Mouse (Mus musculus) hindbrain, embryonic 11.5 days (tissue): Measurements from ENCODE around the gene Il9r. TPM values are rescaled to one million over a fixed set of nuclear protein-coding genes. Genes with fewer than 3 reads are reported as not detected.

Experiments
- ATAC-seq: fragments of 200-750 bp; cut with Nextera tagmentation; 2 replicates; pipeline ENCODE4 v1.8.0; 2017; ENCODE audit warnings: mild to moderate bottlenecking, moderate TSS enrichment, moderate library complexity; ENCODE audit not compliant: low FRiP score
- DNase-seq: peaks from one replicate; pipeline ENCODE4 v3.0.0-alpha.2; 2015; ENCODE audit warnings: low spot score
- H3K27ac ChIP-seq: fragments of 300-500 bp; sonication (generic); 2 replicates; pipeline ENCODE4 v1.5.1; 2014; ENCODE audit warnings: mild to moderate bottlenecking, low read depth, low read length
- H3K27me3 ChIP-seq: fragments of 300-500 bp; sonication (generic); 2 replicates; pipeline ENCODE4 v1.6.1; 2014; ENCODE audit warnings: mild to moderate bottlenecking, low read length, moderate library complexity, mixed read lengths; ENCODE audit not compliant: control insufficient read depth, insufficient read depth
- H3K36me3 ChIP-seq: fragments of 300-500 bp; sonication (generic); 2 replicates; pipeline ENCODE4 v1.6.1; 2014; ENCODE audit warnings: mild to moderate bottlenecking, low read length, moderate library complexity, mixed read lengths; ENCODE audit not compliant: control insufficient read depth, insufficient read depth
- H3K4me1 ChIP-seq: fragments of 300-500 bp; sonication (generic); replicated peaks from 2 replicates; pipeline ENCODE4 v1.6.1; 2014; ENCODE audit warnings: low read length, mixed read lengths; ENCODE audit not compliant: control insufficient read depth, insufficient read depth
- H3K4me2 ChIP-seq: fragments of 300-500 bp; sonication (generic); replicated peaks from 2 replicates; pipeline ENCODE4 v1.6.1; 2014; ENCODE audit warnings: mild to moderate bottlenecking, low read depth, low read length
- H3K4me3 ChIP-seq: fragments of 300-500 bp; sonication (generic); 2 replicates; pipeline ENCODE4 v1.5.1; 2014; ENCODE audit warnings: low read depth, low read length
- H3K9ac ChIP-seq: fragments of 300-500 bp; sonication (generic); 2 replicates; pipeline ENCODE4 v1.6.1; 2014; ENCODE audit warnings: low read depth, low read length
- H3K9me3 ChIP-seq: fragments of 300-500 bp; sonication (generic); 2 replicates; pipeline ENCODE4 v1.6.1; 2016; ENCODE audit warnings: low read length; ENCODE audit not compliant: control insufficient read depth
- WGBS: fragments of 180-500 bp; shearing (Covaris S2); extraction: QIAGEN DNeasy Blood & Tissue Kit; methylation state at CpG from one replicate; pipeline ENCODE4 v1.1.7; 2014; 5-methylcytosine and 5-hydroxymethylcytosine counted together
- polyA plus RNA-seq: library from polyadenylated mRNA; unstranded; fragments of >200 nt; fragmentation: Nextera tagmentation; extraction: Ambion mirVana; gene quantifications from 2 replicates; pipeline ENCODE4 v1.2.1, GENCODE M21; 2014

Gene Il9r
- polyA plus RNA-seq = not detected in 2 replicates

DNA sequence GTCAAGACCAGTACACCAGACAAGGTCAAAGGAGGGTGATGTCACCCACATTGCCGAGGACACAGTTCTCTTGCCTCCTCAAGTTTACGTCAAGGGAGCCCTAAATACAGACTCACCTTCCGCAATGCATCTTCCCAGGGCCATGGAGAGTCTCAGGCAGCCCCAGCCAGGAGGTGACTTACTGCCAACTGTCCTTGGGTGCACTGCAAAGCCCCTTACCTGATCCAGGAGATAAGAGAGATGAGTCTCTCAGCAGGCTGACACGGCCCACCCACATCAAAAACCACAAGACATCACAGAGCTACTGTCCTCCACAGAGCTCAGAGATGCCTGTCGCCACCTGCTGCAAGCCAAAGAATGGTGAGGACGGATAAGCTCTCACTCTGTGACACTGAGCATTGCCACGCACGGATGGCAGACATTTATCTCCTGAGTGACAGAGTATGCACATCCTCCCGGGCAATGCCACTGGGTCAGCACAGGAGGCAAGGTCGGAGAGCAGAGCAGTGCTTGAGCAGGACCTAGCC, at the start of gene Il9r:
Gene Il9r (minus strand): TSS at position 205 of the 527 bp plus-strand sequence.
- no peak within 1 kb of the TSS for H3K27ac ChIP-seq

DNA sequence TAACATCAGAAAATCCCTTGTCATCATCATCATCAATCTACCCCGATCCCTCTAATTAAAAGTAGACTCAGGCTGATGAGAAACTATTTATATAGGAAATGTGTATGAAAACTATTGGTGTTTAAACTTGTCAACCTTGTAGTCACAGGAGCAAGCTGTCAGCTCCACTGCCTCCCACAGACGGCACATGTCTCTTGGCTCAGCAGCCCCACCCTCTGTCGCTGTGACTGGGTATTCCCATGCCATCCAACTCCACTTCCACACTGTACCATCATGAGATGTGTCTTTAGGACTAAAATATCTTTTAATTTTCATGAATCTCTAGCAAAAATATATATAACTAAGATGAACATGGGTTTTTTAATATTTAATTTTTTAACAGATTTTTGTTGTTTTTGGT, 48.3 kb upstream of the Il9r start:
- no peak overlapping the region for H3K9ac ChIP-seq
- H3K4me3 ChIP-seq = no peak overlapping the region
- no peaks in the 10 kb centered on the region for H3K27me3 ChIP-seq
- DNase-seq (no peak), ATAC-seq (no peak)
- H3K27ac ChIP-seq = no peak overlapping the region
- 88% methylated on average over 3 of the region's 3 CpGs for WGBS
- no peaks in the 10 kb centered on the region; the same call in 1 of the 2 replicates for H3K4me1 ChIP-seq
- peaks cover 5% of the 10 kb centered on the region; the same call in 1 of the 2 replicates for H3K36me3 ChIP-seq
- H3K9me3 ChIP-seq = no peaks in the 10 kb centered on the region
- H3K4me2 ChIP-seq = no peak overlapping the region

More for the DNA sequence above, at the start of gene Il9r:
- no peak for DNase-seq
- Histone ChIP-seq H3K4me3 (no peak within 1 kb of the TSS), H3K9me3 (no peaks in the 10 kb centered on the region), H3K4me2 (no peak within 1 kb of the TSS), H3K4me1 (peaks cover 2% of the 10 kb centered on the region), H3K27me3 (peaks cover 2% of the 10 kb centered on the region; the same call in 1 of the 2 replicates), H3K9ac (no peak within 1 kb of the TSS), H3K36me3 (no peaks in the 10 kb centered on the region)
- no peak for ATAC-seq
- WGBS = 68% methylated on average over 10 of the region's 10 CpGs

DNA sequence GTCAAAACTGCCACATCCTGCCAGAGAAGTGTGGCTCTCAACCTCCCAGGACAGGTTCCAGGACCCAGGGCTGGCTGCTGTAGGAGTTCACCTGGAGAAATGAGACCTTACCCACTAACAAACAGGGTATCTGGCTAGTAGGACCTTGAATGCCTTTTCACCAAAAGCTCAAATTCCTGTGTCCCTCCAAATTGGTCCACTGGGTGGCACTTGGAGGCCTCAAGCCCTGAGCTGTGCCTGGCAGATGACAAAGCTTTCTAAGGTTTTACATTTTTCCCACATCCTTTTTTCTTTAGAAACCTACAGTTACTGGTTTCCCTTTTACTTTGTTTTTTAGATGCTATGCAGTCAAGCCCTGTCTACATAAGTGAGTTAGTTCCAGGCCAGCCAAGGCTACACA, 47.0 kb upstream of the Il9r start:
- Histone ChIP-seq H3K4me1 (no peaks in the 10 kb centered on the region; the same call in 1 of the 2 replicates), H3K4me2 (no peak overlapping the region), H3K27me3 (no peaks in the 10 kb centered on the region), H3K9me3 (no peaks in the 10 kb centered on the region), H3K36me3 (peaks cover 5% of the 10 kb centered on the region; the same call in 1 of the 2 replicates), H3K4me3 (no peak overlapping the region), H3K9ac (no peak overlapping the region), H3K27ac (no peak overlapping the region)
- no peak for ATAC-seq
- no peak for DNase-seq

DNA sequence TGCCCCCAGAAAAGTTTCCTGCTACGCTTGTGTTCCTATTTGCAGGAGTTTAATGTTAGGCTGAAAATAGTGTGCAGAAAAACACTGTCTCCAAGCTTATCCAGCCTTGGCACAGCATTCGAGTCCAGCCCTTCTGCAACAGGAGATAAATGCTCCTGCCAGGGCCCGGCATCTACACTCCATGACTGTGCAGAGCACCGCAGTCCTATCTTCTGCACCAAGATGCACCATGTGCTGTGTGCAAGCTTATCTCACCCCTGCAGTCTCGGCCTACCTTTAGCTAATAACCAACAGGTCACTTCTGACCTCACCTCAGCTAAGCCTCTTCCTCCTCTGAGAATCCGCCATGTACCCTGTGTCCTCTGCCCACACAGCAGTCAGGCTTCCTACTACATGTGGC, 45.5 kb upstream of the Il9r start:
- Histone ChIP-seq H3K9ac (no peak overlapping the region), H3K27ac (no peak overlapping the region), H3K36me3 (peaks cover 5% of the 10 kb centered on the region; the same call in 1 of the 2 replicates), H3K4me2 (no peak overlapping the region), H3K27me3 (no peaks in the 10 kb centered on the region), H3K4me1 (no peaks in the 10 kb centered on the region; the same call in 1 of the 2 replicates), H3K9me3 (no peaks in the 10 kb centered on the region), H3K4me3 (no peak overlapping the region)
- ATAC-seq (no peak), DNase-seq (no peak)
- WGBS = 92% methylated on average over 6 of the region's 6 CpGs

DNA sequence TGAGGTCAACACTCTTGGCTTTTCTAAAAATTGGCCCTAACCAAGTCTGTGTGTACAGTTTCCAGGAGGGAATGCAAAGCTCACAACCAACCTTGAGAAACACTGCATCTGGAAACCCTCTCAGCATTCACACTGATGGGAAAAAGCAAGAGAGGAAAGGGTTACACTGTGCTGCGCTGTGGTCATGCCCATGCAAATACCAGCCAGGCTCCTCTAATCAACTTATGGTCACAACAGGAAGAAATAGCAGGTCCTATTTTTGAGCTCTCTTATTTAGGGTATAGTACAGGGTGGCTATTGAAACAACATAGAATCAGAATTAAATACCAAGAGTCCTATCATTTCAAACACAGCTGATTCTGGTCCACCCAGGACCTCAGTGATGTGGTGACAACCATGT, 44.5 kb upstream of the Il9r start:
- H3K9me3 ChIP-seq = no peaks in the 10 kb centered on the region
- DNase-seq (no peak), ATAC-seq (no peak)
- H3K4me3 ChIP-seq = no peak overlapping the region
- H3K4me1 ChIP-seq = no peaks in the 10 kb centered on the region; the same call in 1 of the 2 replicates
- H3K36me3 ChIP-seq = peaks cover 5% of the 10 kb centered on the region; the same call in 1 of the 2 replicates
- H3K27ac ChIP-seq = no peak overlapping the region
- no peaks in the 10 kb centered on the region for H3K27me3 ChIP-seq
- 89% methylated on average over 1 of the region's 1 CpGs for WGBS
- no peak overlapping the region for H3K4me2 ChIP-seq
- H3K9ac ChIP-seq = no peak overlapping the region

DNA sequence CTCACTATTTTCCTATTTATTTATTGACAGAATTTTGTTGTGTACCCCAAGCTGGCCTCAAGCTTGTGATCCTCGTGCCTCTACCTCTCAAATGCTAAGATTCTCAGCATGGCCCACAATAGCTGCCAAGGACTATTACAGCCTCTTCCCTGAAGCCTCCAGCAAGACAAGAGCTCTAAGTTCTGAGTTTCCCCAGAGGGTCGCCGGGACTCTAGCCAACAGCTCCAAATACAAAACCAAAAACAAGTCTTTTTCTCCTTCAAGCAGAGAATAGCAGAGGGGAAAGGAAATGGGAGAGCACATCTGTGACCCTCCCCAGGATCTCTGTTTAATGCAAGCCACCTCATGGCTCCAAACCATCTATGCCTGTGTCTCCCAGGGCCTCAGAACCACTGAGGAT, 44.0 kb upstream of the Il9r start:
- Histone ChIP-seq H3K36me3 (peaks cover 5% of the 10 kb centered on the region; the same call in 1 of the 2 replicates), H3K4me1 (no peaks in the 10 kb centered on the region; the same call in 1 of the 2 replicates), H3K4me3 (no peak overlapping the region), H3K4me2 (no peak overlapping the region), H3K27me3 (no peaks in the 10 kb centered on the region), H3K27ac (no peak overlapping the region), H3K9me3 (no peaks in the 10 kb centered on the region), H3K9ac (no peak overlapping the region)
- DNase-seq = no peak
- ATAC-seq = no peak
- 88% methylated on average over 3 of the region's 3 CpGs for WGBS

DNA sequence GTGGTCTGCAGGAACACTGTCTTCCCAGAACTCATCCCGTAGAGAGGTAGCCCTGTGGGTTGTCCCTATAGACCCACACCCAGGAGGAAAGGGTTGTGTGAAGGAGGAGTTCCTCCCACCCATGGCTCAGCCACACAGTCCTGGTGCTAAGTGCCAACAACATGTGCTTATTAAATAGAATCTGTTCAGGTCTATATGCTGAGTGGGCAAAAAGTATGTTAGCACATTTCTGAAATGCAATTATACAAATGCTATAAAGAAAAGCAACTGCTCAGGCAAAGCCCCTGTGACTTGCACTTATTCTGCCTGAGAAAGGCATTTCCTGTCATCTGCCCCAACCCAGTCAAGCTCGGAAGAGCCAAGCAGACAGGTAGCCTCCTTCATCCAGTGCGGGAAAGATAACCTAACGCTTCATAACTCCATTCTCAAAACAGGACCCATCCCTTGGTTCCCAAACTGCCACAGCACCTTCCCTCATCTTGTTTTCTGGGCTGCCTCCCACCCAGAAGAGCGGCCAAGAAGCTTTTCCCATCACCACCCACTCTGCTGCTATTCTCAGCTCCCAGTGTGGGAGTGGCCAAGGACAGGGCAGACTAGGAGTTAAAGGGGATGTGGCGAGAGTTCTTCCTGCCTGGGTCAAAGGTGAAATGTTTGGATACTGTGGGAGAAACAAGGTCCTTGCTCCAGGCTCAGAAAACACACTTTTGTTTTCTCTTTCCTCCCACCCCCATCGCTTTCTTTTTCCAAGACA, 43.3 kb upstream of the Il9r start:
- ATAC-seq (no peak), DNase-seq (no peak)
- Histone ChIP-seq H3K4me3 (no peak overlapping the region), H3K36me3 (peaks cover 5% of the 10 kb centered on the region; the same call in 1 of the 2 replicates), H3K27ac (no peak overlapping the region), H3K27me3 (no peaks in the 10 kb centered on the region), H3K4me2 (no peak overlapping the region), H3K9me3 (no peaks in the 10 kb centered on the region), H3K9ac (no peak overlapping the region), H3K4me1 (no peaks in the 10 kb centered on the region; the same call in 1 of the 2 replicates)
- 73% methylated on average over 7 of the region's 7 CpGs for WGBS

DNA sequence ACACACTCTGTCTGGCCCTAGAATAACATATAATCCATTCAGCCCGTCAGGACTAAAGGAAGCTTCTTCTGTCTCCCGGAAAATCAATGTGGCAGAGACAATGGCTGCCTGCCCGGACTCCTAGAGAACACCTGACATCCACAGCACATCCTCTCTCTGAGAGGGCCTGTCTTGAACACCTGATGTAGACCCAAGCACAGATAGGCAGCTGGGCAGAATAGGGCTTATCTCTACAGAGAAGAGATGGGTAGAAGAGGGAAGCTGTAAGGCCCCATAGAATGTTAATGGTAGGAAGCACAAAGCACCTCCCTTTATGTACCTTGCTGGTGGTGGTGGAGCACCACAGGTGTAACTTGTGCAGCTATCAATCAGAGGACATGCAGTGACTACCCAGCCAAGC, 42.1 kb upstream of the Il9r start:
- Histone ChIP-seq H3K36me3 (0 out of 2 replicates have a peak, but pooled peaks cover 2% of the 10 kb centered on the region), H3K9ac (no peak overlapping the region), H3K9me3 (no peaks in the 10 kb centered on the region), H3K4me1 (no peaks in the 10 kb centered on the region; the same call in 1 of the 2 replicates), H3K4me3 (no peak overlapping the region), H3K27me3 (no peaks in the 10 kb centered on the region), H3K4me2 (no peak overlapping the region), H3K27ac (no peak overlapping the region)
- DNase-seq (no peak), ATAC-seq (no peak)
- 80% methylated on average over 3 of the region's 3 CpGs for WGBS

DNA sequence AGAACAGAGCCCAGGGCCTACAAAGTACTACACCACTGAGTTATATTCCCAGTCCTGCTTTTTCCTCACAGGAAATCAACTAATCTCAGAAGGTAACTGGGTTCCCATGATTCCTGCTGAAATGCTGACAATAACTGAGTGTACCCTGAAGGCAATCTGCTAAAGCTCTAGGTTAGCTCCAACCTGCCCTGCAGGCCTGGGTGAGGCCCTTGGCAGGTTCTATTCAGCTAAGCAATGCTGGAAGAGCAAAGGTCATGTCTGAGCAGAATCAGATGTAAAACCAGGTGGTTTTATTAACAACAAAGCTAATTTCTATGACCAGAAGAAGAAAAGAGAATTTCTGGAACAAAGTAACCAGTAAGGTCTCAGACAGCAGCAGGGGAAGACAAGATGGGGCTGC, 41.3 kb upstream of the Il9r start:
- Histone ChIP-seq H3K4me1 (no peaks in the 10 kb centered on the region; the same call in 1 of the 2 replicates), H3K36me3 (0 out of 2 replicates have a peak, but pooled peaks cover 1% of the 10 kb centered on the region), H3K27ac (no peak overlapping the region), H3K9ac (no peak overlapping the region), H3K27me3 (no peaks in the 10 kb centered on the region), H3K9me3 (no peaks in the 10 kb centered on the region), H3K4me3 (no peak overlapping the region), H3K4me2 (no peak overlapping the region)
- ATAC-seq (no peak), DNase-seq (no peak)
